Mouse (Mus musculus): ENCODE data around the gene Ccdc127.

Ccdc127 gene

DNA sequence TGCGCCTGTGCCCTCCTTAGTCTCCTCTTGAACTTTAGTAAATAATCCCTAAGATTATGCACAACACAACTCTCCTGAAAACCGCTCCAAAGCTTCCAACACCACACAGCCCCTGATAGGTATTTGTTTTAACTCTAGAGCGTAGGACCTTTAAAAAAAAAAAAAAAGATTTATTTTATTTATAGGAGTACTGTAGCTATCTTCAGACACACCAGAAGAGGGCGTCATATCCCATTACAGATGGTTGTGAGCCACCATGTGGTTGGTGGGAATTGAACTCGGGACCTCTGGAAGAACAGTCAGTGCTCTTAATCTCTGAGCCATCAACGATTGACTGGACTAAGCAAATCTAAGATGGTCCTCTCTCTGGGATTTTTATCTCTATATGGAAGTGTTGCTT, 39.6 kb downstream of the Ccdc127 start:
- DNase-seq (ENCODE audit: low spot score in 2 of 2) = no peak

DNA sequence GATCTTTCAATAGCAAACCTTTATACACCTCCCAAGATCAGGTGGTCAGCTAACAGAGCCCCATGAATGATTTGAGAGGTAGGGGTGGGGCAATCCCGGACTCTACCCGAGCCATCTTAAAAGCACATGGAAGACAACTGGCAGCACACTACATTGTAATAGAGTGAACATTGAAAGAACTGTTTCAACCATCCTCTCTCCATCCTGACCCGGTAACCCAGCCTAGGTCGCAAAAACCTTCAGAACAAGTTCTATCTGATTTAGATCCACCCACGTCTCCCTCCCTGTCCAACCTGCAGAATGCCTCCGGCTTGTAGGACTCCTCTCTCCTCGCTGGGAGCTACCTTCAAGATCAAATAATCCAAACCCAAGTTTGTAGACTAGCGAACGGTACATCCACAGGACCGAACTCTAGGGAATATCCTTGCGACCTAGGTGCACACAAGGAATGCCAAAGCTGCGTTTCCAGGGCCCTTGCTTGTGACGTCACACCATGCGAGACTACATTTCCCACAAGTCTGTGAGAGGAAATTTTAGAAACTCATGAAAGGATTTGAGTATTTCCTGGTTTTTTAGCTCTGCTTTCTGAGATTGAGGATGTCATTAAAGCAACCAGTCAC, 40.4 kb downstream of the Ccdc127 start, which contains the start of gene Zfp72:
TSS of gene Zfp72 (minus strand) at position 466 of the 620 bp plus-strand sequence.
- DNase-seq (ENCODE audit: low spot score in 2 of 2) = peak; percentile 52 to 84

GRCm38 (mm10) chr13:74391156-74391555, 41.0 kb downstream of the Ccdc127 start:
- no peak for DNase-seq (ENCODE audit: low spot score in 2 of 2)

DNA sequence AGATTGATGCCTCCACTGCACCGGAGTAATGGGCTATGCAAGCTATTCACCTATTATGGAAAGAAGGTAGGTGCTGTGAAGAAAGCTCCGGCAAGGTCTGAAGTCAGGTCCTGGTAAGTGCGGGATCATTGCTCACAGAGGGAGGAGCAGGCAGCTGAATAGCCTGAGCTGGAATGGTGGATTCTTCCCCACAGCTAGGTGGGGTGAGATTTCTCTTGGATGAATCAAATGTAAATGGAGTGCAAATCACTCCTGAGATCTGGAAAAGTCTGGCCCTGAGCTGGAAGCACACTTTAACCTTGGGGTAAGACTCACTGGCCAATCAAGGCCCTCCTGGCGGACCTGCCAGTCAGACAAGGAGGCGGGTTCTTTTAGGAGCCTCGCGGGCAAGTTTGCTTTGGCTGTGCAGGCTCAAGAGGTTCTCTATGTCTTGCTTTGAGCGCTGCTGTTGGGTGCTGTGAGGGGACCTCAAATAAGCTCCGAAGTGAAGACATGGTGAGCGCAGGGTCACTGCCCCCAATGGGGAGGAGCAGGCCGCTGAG, 49.3 kb downstream of the Ccdc127 start, which contains the start of gene Ftl1-ps1:
TSS of gene Ftl1-ps1 (plus strand) at position 397 of the 542 bp plus-strand sequence.
- no peak for DNase-seq (ENCODE audit: low spot score in 2 of 2)
